Mouse (Mus musculus): ENCODE data around the gene 6030452D12Rik. TPM values are rescaled to one million over a fixed set of nuclear protein-coding genes. Genes with fewer than 3 reads are reported as not detected.

6030452D12Rik gene
- not detected for polyA plus RNA-seq (2014; fragmentation: Illumina TruSeq; extraction: RNeasy Lipid Tissue Mini Kit (QIAGEN cat#74804))

GRCm38 (mm10) chr8:106500018-106500685 is at the start of gene 6030452D12Rik:
TSS of gene 6030452D12Rik (plus strand) at chr8:106500522.

GRCm38 (mm10) chr8:106510365-106510975 is 10.1 kb downstream of the 6030452D12Rik start, which contains the start of gene Cdh3:
TSS of gene Cdh3 (plus strand) at chr8:106510891.

Other genes with a start within 250 kb of the 6030452D12Rik start
- gene Smpd3, start 162.5 kb upstream of the 6030452D12Rik start, polyA plus RNA-seq (2014; fragmentation: Illumina TruSeq; extraction: RNeasy Lipid Tissue Mini Kit (QIAGEN cat#74804)), result 0.34 TPM
- 14.9 TPM for gene Zfp90, start 85.2 kb upstream of the 6030452D12Rik start, polyA plus RNA-seq (2014; fragmentation: Illumina TruSeq; extraction: RNeasy Lipid Tissue Mini Kit (QIAGEN cat#74804))
- gene Cdh3, start 10.4 kb downstream of the 6030452D12Rik start, polyA plus RNA-seq (2014; fragmentation: Illumina TruSeq; extraction: RNeasy Lipid Tissue Mini Kit (QIAGEN cat#74804)), result 0.66 TPM
- not detected for gene Gm10073, start 72.9 kb downstream of the 6030452D12Rik start, polyA plus RNA-seq (2014; fragmentation: Illumina TruSeq; extraction: RNeasy Lipid Tissue Mini Kit (QIAGEN cat#74804))
- gene Cdh1, start 102.8 kb downstream of the 6030452D12Rik start, polyA plus RNA-seq (2014; fragmentation: Illumina TruSeq; extraction: RNeasy Lipid Tissue Mini Kit (QIAGEN cat#74804)), result 23.3 TPM
- gene Tango6, start 182.5 kb downstream of the 6030452D12Rik start, polyA plus RNA-seq (2014; fragmentation: Illumina TruSeq; extraction: RNeasy Lipid Tissue Mini Kit (QIAGEN cat#74804)), result 1.3 TPM